Mouse (Mus musculus) CH12F3 (cell line): ENCODE data around the gene Snx14.
"Not testable (repeated sequence)": the region's sequence is repeated elsewhere in the genome, so short reads cannot be mapped to it uniquely, and the experiment has no call there.

Experiments
- in situ Hi-C: fragments of 300-500 bp; cut with MboI; formaldehyde crosslinking; loops from 2 replicates; pipeline ENCODE4 v1.14.3; 2020; ENCODE audit warnings: low sequenced_read_pairs

Gene Snx14

GRCm38 (mm10) chr9:88438555-88439237, at the start of gene Snx14:
TSS of gene Snx14 (minus strand) at chr9:88438958.
- in situ Hi-C loops = no loop called here

DNA sequence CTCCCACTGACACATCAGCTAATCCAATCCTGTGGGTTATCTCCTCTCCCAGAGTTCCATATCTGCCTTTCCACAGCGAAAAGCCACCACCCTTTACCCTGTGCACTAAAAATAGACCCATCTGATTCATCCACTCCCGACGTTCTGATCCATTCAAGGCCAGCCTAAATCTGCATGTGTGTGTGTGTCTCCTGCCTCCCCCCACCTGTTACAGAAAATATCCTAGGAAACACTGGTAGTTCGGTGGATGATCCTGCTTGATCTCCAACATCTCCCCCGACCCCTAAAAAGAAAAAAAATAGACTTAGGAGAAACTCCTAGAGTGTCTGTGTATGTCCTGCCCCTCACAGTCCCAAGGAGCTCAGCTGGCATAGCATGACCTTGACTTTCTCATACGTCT, 45.8 kb upstream of the Snx14 start:
- in situ Hi-C loops = no loop called here

GRCm38 (mm10) chr9:88482829-88483396, 44.2 kb upstream of the Snx14 start:
- in situ Hi-C loops = no loop called here

DNA sequence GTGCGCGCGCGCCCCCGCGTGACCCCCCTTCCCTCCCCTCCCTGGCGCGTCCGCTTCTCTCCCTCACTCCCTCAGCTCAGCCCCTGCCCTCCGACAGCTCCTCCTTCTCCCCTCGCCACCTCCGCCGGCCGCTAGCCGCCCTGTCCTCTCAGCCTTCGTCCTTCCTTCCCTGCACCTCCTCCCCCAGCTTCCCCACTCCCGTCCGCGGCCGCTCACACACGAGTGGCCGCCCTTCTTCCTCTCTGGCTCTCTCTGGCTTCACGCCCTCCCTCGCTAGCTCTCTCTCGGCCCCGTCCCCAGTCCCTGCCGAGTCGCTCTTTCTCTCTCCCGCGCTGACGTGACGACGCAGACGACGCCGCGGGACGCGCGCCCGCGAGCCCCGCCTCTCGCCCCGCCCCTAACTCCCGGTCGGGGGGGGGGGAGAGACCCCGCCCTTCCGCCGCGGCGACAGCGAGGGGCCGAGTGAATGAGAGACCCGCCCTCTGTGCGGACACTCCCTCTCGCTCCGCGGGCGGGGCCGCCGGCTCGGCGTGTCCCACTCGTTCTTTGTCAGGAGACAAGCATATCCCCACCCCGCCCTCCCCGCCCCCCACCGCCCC, 43.6 kb upstream of the Snx14 start, which contains the start of gene Syncrip:
Gene Syncrip, minus strand, starts transcription at position 345 of the 599 bp plus-strand sequence.
- in situ Hi-C loops = not testable (repeated sequence)

- in situ Hi-C loops = no loop called here
Observed at GRCm38 (mm10) chr9:88481791-88482160, 43.0 kb upstream of the Snx14 start.

DNA sequence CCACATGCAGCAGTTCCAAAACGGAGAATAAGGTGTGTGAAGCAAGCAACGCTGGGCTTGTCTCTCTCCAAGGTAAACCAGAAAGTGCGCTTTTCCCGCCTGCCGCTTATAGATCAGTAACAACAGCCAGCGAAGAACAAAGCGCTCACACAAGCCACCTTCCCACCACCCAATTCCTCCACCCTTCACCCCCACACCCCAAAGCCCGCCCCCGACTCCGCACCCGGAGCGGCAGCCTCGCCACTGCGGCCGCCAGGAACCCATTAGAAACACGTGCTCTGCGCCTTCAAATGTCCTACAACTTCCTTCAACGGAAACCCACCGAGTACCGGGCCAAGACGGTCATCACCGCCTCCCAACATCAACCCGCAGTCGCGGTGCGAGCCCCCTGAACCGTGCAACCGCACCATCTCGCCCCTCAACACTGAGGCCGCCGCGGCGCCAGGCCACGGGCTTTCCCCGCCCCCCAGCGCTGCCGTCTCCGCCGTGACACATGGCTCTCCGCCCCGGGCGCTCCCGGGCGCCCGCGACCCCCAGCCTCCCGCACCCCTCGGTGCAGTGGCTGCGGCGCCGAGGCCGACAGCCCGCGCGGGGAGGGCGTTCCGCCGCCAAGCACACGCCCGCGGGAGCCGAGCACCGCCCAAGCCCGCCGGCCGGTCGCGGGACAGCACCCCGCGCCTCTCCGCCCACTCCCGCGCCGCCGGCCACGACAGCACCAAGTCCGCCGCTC, 42.5 kb upstream of the Snx14 start:
- in situ Hi-C loops = no loop called here

DNA sequence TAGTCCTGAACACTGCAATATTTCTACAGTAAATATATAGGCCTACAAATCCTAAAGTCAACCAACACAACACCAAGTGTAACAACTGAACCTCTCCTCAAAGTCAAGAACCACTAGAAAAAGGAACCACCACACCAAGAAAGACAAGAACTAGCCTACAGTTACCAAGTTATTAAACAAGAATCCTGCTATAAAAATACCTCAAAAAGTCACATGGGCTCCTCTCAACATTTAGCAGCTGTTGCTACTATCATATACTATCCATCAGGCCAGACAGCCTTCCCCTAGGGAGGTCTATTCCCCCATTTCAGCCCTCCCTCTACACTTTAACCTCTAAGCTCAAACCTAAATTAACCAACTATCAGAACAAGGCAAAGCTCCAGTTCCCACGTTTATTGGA, 41.4 kb upstream of the Snx14 start:
- in situ Hi-C loops = no loop called here

GRCm38 (mm10) chr9:88476138-88476537, 37.4 kb upstream of the Snx14 start:
- in situ Hi-C loops = no loop called here

DNA sequence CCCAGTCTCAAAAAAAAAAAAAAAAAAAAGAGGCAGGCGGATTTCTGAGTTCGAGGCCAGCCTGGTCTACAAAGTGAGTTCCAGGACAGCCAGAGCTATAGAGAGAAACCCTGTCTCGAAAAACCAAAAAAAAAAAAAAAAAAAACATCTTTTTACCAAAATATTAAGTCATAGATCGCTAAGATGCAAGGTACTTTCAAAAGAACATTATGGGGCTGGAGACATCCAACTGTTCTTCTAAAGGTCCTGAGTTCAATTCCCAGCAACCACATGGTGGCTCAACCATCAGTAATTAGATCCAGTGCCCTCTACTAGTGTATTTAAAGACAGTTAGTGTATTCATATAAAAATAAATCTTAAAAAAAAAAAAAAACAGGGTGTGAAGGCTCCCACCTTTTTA, 22.3 kb upstream of the Snx14 start:
- in situ Hi-C loops = not testable (repeated sequence)

DNA sequence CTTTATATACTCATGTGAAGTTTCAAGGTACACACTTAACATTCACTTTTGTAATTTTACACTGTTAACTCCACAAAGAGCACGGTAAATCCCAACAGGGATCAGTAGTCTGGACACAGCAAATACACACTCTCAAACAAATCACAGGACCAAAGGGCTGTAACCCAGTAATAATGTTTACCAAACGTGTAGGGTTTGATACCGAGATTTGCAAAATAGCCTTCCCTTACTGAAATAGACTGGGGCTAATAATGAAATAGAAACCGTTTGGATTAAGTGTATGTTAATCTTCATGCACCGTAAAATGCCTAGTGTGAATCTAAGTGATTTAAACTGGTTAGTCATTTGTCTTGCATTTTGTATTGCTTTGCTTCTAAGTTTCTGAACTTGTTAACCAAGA, 1.2 kb upstream of the Snx14 start:
- in situ Hi-C loops = no loop called here

GRCm38 (mm10) chr9:88439238-88439600, 461 bp upstream of the Snx14 start:
- in situ Hi-C loops = no loop called here

DNA sequence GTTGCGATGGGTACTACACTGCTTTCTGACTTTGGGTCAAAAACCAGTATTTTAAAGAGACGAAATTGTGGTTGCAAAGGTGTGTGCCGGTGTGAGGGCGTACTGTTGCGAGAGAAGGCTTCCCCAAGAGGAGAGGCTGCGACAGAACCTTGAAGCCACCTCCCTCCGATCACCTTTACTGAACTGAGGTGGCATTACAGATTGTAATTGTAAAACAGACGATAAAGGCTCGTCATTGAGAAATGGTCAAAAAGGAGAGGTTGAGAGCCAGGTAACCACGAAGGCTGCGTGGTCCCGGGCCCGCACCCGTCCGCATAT, 562 bp downstream of the Snx14 start:
- in situ Hi-C loops = no loop called here

- in situ Hi-C loops = no loop called here
Observed at GRCm38 (mm10) chr9:88437342-88438236, 1.2 kb downstream of the Snx14 start.

GRCm38 (mm10) chr9:88424356-88424755, 14.4 kb downstream of the Snx14 start:
- in situ Hi-C loops = no loop called here

DNA sequence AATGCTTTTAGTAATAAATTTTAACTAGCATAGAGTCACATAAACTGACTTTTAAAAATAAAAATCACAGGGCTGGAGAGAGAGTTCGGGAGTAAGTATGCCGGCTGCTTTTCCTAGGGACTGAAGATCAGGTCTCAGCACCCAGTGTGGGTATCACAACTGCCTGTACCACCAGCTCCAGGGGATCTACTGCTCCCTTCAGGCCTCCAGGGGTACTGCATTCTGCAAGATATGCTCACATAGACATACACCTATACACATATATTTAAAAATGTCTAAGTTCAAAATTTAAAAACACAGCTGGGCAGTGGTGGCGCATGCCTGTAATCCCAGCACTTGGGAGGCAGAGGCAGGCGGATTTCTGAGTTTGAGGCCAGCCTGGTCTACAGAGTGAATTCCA, 16.3 kb downstream of the Snx14 start:
- in situ Hi-C loops = no loop called here

DNA sequence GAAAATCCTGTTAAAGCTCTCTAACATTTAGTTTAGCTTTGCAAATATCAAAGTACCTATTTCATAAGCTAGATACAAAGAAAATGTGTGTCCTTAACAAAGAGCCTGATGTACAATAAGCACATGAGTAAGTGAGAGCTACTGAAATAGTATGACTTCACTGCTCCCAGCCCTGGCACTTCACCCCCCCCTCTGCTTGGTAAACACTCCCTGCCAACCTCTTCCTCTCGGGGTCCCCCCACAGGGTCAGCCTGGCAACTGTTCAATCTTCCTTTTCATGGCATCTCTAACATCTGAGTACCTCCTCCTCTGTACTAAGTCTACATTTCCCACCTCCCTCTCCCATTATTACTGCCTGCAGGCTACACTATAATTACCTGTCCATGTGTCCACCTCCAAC, 22.0 kb downstream of the Snx14 start:
- in situ Hi-C loops = no loop called here

GRCm38 (mm10) chr9:88409978-88410377, 28.8 kb downstream of the Snx14 start:
- in situ Hi-C loops = no loop called here

DNA sequence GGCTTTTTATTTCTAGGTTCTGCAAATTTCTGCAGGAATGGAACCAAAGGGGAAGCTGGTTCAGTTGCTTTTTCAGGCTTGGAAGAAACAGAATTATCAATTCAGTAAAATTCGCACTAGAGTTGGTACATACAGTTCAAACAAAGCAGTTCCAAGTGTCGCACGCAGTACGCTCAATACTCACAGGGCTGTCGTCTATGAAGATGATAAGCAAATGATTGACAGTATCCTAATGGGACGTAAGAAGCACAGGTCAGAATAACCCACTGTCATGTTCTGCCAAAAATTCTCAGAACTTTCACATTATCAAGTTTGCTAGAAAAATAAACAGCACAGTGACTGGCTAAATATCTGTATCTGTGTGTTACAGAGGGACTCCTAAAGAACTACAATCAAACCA, 34.2 kb downstream of the Snx14 start:
- in situ Hi-C loops = no loop called here

GRCm38 (mm10) chr9:88404088-88404487, 34.7 kb downstream of the Snx14 start:
- in situ Hi-C loops = no loop called here

- in situ Hi-C loops = no loop called here
Observed at GRCm38 (mm10) chr9:88398461-88398860, 40.3 kb downstream of the Snx14 start.

GRCm38 (mm10) chr9:88394852-88395251, 43.9 kb downstream of the Snx14 start:
- in situ Hi-C loops = no loop called here
